Mouse (Mus musculus): ENCODE results near the gene Rxfp2. TPM values are rescaled to one million over a fixed set of nuclear protein-coding genes. Genes with fewer than 3 reads are reported as not detected.
A peak's percentile ranks its signal among the peaks of the same experiment; 100 is the strongest.

The Rxfp2 gene
- total and polyA plus RNA-seq, 2 experiments from 2014 or later = not detected

DNA sequence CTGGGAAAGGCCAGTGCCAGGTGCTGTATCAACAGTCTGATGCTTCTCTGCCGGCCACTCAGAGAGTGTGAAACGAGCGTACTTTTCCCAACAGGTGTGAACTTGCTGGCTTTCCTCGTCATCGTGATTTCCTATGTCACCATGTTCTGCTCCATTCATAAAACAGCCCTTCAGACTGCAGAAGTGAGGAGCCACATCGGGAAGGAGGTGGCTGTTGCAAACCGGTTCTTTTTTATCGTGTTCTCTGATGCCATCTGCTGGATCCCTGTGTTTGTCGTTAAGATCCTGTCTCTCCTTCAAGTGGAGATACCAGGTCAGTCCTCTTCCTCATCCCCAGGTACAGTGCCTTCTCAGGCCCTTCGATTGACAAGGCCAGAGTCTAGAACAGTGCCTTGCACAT is 51.6 kb downstream of the Rxfp2 start:
- no peaks in the 10 kb centered on the region for H3K4me1 ChIP-seq (ENCODE audit: control insufficient read depth, insufficient read depth)
- H3K9me3 ChIP-seq (replicated peaks; ENCODE audit: control insufficient read depth, low read length) = no peaks in the 10 kb centered on the region
- H3K4me2 ChIP-seq (ENCODE audit: low read depth, low read length) = no peak overlapping the region
- 13% methylated on average over 10 of the region's 10 CpGs for WGBS
- DNase-seq (ENCODE audit: low spot score) = peak; percentile 52
- no peak for ATAC-seq (ENCODE audit: insufficient read depth, low read depth)
- no peak overlapping the region for H3K9ac ChIP-seq (replicated peaks; ENCODE audit: low read depth, low read length)
- no peaks in the 10 kb centered on the region for H3K27me3 ChIP-seq (ENCODE audit: control insufficient read depth, insufficient read depth, low read length)
- TF ChIP-seq EP300 (IDR thresholded peaks at IDR 0.05; ENCODE audit: low read depth) = no peak
- TF ChIP-seq CTCF (IDR thresholded peaks at IDR 0.05; ENCODE audit: low read depth) = peak; percentile 16
- H3K4me3 ChIP-seq (ENCODE audit: low read depth, low read length) = no peak overlapping the region
- H3K27ac ChIP-seq (ENCODE audit: low read depth) = no peak overlapping the region
- H3K36me3 ChIP-seq (replicated peaks; ENCODE audit: control insufficient read depth, insufficient read depth, low read length) = no peaks in the 10 kb centered on the region

DNA sequence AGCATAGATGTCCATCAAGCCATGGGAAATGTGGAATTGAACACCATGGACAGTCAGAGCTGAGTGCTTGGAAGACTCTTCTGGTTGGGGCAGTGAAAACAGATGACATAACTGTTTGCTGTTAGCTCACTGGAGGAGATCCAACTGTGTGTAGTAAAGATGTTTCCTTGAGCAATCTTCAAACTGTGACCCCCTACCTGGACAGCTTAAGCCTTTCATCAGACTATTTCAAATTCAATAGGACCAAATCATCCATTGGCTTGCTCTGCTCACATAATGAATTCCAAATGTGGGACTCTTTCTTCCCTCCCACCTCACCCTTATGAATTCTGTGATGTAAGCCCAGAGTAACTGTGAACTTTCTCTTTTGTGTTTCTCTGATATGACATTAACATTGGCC is 53.3 kb downstream of the Rxfp2 start:
- H3K9me3 ChIP-seq (replicated peaks; ENCODE audit: control insufficient read depth, low read length) = no peaks in the 10 kb centered on the region
- no peak overlapping the region for H3K9ac ChIP-seq (replicated peaks; ENCODE audit: low read depth, low read length)
- ATAC-seq (ENCODE audit: insufficient read depth, low read depth) = no peak
- H3K27ac ChIP-seq (ENCODE audit: low read depth) = no peak overlapping the region
- no peaks in the 10 kb centered on the region for H3K36me3 ChIP-seq (replicated peaks; ENCODE audit: control insufficient read depth, insufficient read depth, low read length)
- no peak for DNase-seq (ENCODE audit: low spot score)
- H3K4me1 ChIP-seq (ENCODE audit: control insufficient read depth, insufficient read depth) = no peaks in the 10 kb centered on the region
- no peaks in the 10 kb centered on the region for H3K27me3 ChIP-seq (ENCODE audit: control insufficient read depth, insufficient read depth, low read length)
- no peak for TF ChIP-seq EP300 (IDR thresholded peaks at IDR 0.05; ENCODE audit: low read depth)
- TF ChIP-seq CTCF (IDR thresholded peaks at IDR 0.05; ENCODE audit: low read depth) = no peak
- H3K4me2 ChIP-seq (ENCODE audit: low read depth, low read length) = no peak overlapping the region
- no peak overlapping the region for H3K4me3 ChIP-seq (ENCODE audit: low read depth, low read length)

DNA sequence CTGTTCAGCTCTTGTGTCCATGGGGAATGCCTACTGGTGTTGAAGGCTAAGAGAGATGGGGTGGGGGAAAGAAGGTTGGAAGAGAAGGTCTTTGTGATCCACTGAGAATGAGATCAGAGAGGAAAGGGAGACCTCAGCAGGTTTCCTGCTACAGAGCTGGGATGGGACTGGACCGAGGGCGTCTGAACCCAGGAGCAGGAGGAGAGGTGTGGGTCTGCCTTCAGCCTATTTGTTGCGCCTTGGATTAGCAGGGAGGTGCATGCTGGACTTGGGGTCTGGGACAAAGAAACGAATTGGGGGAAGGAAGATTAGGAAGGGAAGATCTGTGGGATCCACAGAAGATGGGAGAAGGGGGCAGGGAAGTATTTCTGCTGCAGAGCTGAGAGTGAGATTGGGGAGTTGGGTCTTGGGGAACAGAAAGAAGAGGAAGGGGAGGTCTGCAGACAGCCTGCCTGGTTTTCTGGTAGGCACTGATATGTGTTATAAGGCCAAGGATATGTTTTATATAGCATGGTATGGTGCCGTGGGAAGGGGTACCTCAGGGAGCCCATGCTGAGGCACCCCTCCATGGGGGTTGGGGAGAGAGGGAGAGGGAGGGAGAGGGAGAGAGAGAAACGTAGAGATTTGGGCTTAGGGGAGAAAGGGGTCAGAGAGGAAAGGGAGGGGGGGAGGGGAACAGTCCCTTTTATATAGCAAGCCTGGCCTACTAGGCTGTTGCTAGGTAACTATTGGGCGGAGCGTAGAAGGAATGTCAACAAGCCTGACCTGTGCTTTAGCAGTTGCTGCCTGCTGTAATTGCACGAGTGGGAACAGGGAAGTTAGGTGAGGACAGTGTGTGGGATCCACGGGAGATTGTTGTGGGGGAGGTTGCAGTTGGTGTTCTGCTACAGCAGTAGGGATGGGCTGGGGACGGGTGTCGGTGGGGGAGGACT is 61.7 kb downstream of the Rxfp2 start:
- Histone ChIP-seq H3K27ac (ENCODE audit: low read depth) (no peak overlapping the region), H3K4me2 (ENCODE audit: low read depth, low read length) (peak overlapping the region; percentile 40; the same call in 1 of the 2 replicates), H3K4me1 (ENCODE audit: control insufficient read depth, insufficient read depth) (no peaks in the 10 kb centered on the region), H3K4me3 (ENCODE audit: low read depth, low read length) (no peak overlapping the region), H3K9me3 (replicated peaks; ENCODE audit: control insufficient read depth, low read length) (no peaks in the 10 kb centered on the region), H3K36me3 (replicated peaks; ENCODE audit: control insufficient read depth, insufficient read depth, low read length) (no peaks in the 10 kb centered on the region), H3K27me3 (ENCODE audit: control insufficient read depth, insufficient read depth, low read length) (no peaks in the 10 kb centered on the region), H3K9ac (replicated peaks; ENCODE audit: low read depth, low read length) (no peak overlapping the region)
- ATAC-seq (ENCODE audit: insufficient read depth, low read depth) (peak; percentile 67), DNase-seq (ENCODE audit: low spot score) (peak; percentile 73)
- TF ChIP-seq CTCF (IDR thresholded peaks at IDR 0.05; ENCODE audit: low read depth) (no peak), EP300 (IDR thresholded peaks at IDR 0.05; ENCODE audit: low read depth) (no peak)
- WGBS = 23% methylated on average over 12 of the region's 12 CpGs

DNA sequence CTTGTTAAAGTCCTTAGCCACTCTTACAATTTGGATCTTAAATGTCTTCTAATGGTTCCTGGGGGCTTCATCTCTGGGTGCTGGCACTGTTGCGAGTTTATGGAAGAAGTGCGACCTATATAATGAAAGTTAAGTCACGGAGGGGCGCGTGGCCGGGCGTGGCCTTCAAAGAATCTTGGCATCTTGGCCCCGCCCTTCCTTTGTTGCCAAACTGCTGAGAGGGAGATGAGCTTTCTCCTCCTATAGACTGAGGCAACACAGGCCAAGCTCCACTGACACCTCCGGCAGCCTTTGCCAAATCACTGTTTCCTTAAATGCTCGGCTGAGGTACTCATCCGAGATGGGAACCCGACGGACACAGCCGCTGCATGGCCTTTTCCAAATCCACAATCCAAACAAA is 64.2 kb downstream of the Rxfp2 start:
- no peak for DNase-seq (ENCODE audit: low spot score)
- 82% methylated on average over 14 of the region's 14 CpGs for WGBS
- no peaks in the 10 kb centered on the region for H3K4me1 ChIP-seq (ENCODE audit: control insufficient read depth, insufficient read depth)
- ATAC-seq (ENCODE audit: insufficient read depth, low read depth) = no peak
- no peak overlapping the region for H3K4me3 ChIP-seq (ENCODE audit: low read depth, low read length)
- H3K4me2 ChIP-seq (ENCODE audit: low read depth, low read length) = no peak overlapping the region
- no peak overlapping the region for H3K9ac ChIP-seq (replicated peaks; ENCODE audit: low read depth, low read length)
- TF ChIP-seq CTCF (IDR thresholded peaks at IDR 0.05; ENCODE audit: low read depth) (no peak), EP300 (IDR thresholded peaks at IDR 0.05; ENCODE audit: low read depth) (no peak)
- no peak overlapping the region for H3K27ac ChIP-seq (ENCODE audit: low read depth)
- H3K36me3 ChIP-seq (replicated peaks; ENCODE audit: control insufficient read depth, insufficient read depth, low read length) = no peaks in the 10 kb centered on the region
- no peaks in the 10 kb centered on the region for H3K27me3 ChIP-seq (ENCODE audit: control insufficient read depth, insufficient read depth, low read length)
- no peaks in the 10 kb centered on the region for H3K9me3 ChIP-seq (replicated peaks; ENCODE audit: control insufficient read depth, low read length)

DNA sequence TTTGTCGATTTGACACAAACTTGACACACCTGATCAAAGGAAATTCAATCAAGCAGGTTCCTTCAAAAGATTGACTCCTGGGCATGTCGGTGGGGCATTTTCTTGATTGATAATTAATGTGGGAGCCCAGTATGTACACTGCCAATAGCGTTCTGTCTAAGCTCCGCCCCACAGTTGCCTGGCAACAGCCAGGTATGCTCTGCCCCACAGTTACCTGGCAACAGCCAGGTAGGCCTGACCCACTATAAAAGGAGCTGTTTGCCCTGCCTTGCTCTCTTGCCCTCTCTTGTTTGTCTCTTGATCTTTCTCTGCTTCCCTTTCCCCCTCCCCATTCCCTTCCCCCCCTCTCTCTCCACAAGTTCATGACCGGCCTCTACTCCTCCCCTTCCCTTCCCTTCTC is 64.7 kb downstream of the Rxfp2 start:
- no peak overlapping the region for H3K27ac ChIP-seq (ENCODE audit: low read depth)
- no peaks in the 10 kb centered on the region for H3K36me3 ChIP-seq (replicated peaks; ENCODE audit: control insufficient read depth, insufficient read depth, low read length)
- no peak for TF ChIP-seq EP300 (IDR thresholded peaks at IDR 0.05; ENCODE audit: low read depth)
- TF ChIP-seq CTCF (IDR thresholded peaks at IDR 0.05; ENCODE audit: low read depth) = no peak
- no peak for ATAC-seq (ENCODE audit: insufficient read depth, low read depth)
- H3K27me3 ChIP-seq (ENCODE audit: control insufficient read depth, insufficient read depth, low read length) = no peaks in the 10 kb centered on the region
- no peak for DNase-seq (ENCODE audit: low spot score)
- H3K9ac ChIP-seq (replicated peaks; ENCODE audit: low read depth, low read length) = no peak overlapping the region
- no peaks in the 10 kb centered on the region for H3K4me1 ChIP-seq (ENCODE audit: control insufficient read depth, insufficient read depth)
- no peak overlapping the region for H3K4me2 ChIP-seq (ENCODE audit: low read depth, low read length)
- no peaks in the 10 kb centered on the region for H3K9me3 ChIP-seq (replicated peaks; ENCODE audit: control insufficient read depth, low read length)
- H3K4me3 ChIP-seq (ENCODE audit: low read depth, low read length) = no peak overlapping the region
- 59% methylated on average over 5 of the region's 5 CpGs for WGBS

All from heart, postnatal 0 days (tissue).